Mouse (Mus musculus): ENCODE data around the gene Abhd17c. TPM values are rescaled to one million over a fixed set of nuclear protein-coding genes. Genes with fewer than 3 reads are reported as not detected.
"Not testable (repeated sequence)": the region's sequence is repeated elsewhere in the genome, so short reads cannot be mapped to it uniquely, and the experiment has no call there.

Gene Abhd17c
- total and polyA plus RNA-seq, 3 experiments: 35.3 to 44.0 (median 40.4) TPM

- in situ Hi-C loops (cut with MboI; ENCODE audit: low pct_ligation_motif_present, low pct_unique_long_range_greater_than_20kb, low sequenced_read_pairs): no loop called here
- no peak for DNase-seq (ENCODE audit: extremely low read depth)
- Histone ChIP-seq H3K79me2 (replicated peaks; ENCODE audit: control insufficient read depth, extremely low read depth, insufficient read depth, poor library complexity, severe bottlenecking) (peaks cover 29% of the 10 kb centered on the region), H3K9ac (ENCODE audit: insufficient read depth, low read depth) (no peak overlapping the region), H3K4me2 (ENCODE audit: insufficient read depth, low read depth, poor library complexity, severe bottlenecking) (no peak overlapping the region), H3K9me3 (replicated peaks; ENCODE audit: low read length) (no peaks in the 10 kb centered on the region), H3K27me3 (replicated peaks) (no peaks in the 10 kb centered on the region), H3K27ac (ENCODE audit: insufficient read depth, low read depth) (no peak overlapping the region), H3K36me3 (replicated peaks in 1 of 2; ENCODE audit: control insufficient read depth in 1 of 2, insufficient read depth in 1 of 2, low read length in 1 of 2) (peaks cover 0 to 52% of the 10 kb centered on the region in 2 experiments), H3K4me1 (ENCODE audit: control insufficient read depth in 1 of 2, insufficient read depth in 2 of 2) (peaks cover 0 to 57% of the 10 kb centered on the region in 2 experiments; a peak in 2 of 4 replicates), H3K4me3 (replicated peaks in 1 of 3; ENCODE audit: low read depth in 2 of 3, low read length in 2 of 3, poor library complexity in 1 of 3) (no peak overlapping the region)
- dilution Hi-C loops (cut with MboI; ENCODE audit: extremely low pct_ligation_motif_present, extremely low pct_unique_long_range_greater_than_20kb, low sequenced_read_pairs): no loop called here
- no peak for TF ChIP-seq ZC3H11A (IDR thresholded peaks at IDR 0.05; ENCODE audit: low read depth, low read length)
- TF ChIP-seq ZMIZ1 (IDR thresholded peaks at IDR 0.05; ENCODE audit: low read depth, low read length): no peak
- no peak for TF ChIP-seq MXI1 (IDR thresholded peaks at IDR 0.05; ENCODE audit: low read depth, low read length)
- TF ChIP-seq IRF4 (IDR thresholded peaks at IDR 0.05; ENCODE audit: low read depth, low read length): no peak
- TF ChIP-seq UBTF (IDR thresholded peaks at IDR 0.05; ENCODE audit: low read depth, low read length): no peak
- TF ChIP-seq BHLHE40 (IDR thresholded peaks at IDR 0.05; ENCODE audit: low read depth, low read length): no peak
- no peak for TF ChIP-seq NRF1 (IDR thresholded peaks at IDR 0.05; ENCODE audit: low read depth, low read length)
- no peak for TF ChIP-seq POLR2A (IDR thresholded peaks at IDR 0.05; ENCODE audit: low read depth, low read length)
- TF ChIP-seq NELFE (IDR thresholded peaks at IDR 0.05; ENCODE audit: low read depth, low read length): no peak
- no peak for TF ChIP-seq EP300 (IDR thresholded peaks at IDR 0.05; ENCODE audit: low read length)
- TF ChIP-seq KAT2A (IDR thresholded peaks at IDR 0.05; ENCODE audit: insufficient replicate concordance, low read length): no peak
- no peak for TF ChIP-seq ZNF384 (IDR thresholded peaks at IDR 0.05; ENCODE audit: low read depth, low read length)
- no peak for TF ChIP-seq MAZ (IDR thresholded peaks at IDR 0.05; ENCODE audit: low read depth, low read length)
- no peak for TF ChIP-seq ZKSCAN1 (IDR thresholded peaks at IDR 0.05; ENCODE audit: borderline replicate concordance, low read depth, low read length)
- no peak for TF ChIP-seq SIN3A (IDR thresholded peaks at IDR 0.05; ENCODE audit: low read length)
- TF ChIP-seq ETS1 (conservative IDR thresholded peaks at IDR 0.05; ENCODE audit: low read depth, low read length): no peak
- no peak for TF ChIP-seq TBP (conservative IDR thresholded peaks at IDR 0.05; ENCODE audit: low read depth, low read length)
- TF ChIP-seq MEF2A (IDR thresholded peaks at IDR 0.05; ENCODE audit: borderline replicate concordance, low read depth, low read length): no peak
Measured at GRCm38 (mm10) chr7:84128661-84129060, 23.0 kb downstream of the Abhd17c start.

DNA sequence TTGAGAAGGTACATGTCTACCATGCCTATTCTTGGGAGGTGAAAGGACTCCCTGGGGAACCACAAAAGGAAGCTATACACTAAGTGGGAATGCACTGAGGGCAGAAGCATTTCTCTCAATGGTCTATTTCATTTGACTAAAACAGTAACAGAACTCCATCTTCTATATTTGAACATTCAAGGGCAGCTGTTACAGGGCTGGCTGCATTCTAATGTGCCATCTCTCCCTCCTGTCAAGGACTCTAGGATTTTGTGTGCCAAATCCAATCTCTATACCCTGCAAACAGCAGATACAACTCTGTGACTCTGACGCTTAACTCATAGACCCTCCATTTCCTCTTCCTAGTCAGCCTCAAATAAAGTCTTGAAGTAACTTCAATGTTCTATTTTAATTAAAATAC is 26.0 kb downstream of the Abhd17c start:
- Histone ChIP-seq H3K36me3 (replicated peaks in 1 of 2; ENCODE audit: control insufficient read depth in 1 of 2, insufficient read depth in 1 of 2, low read length in 1 of 2) (peaks cover 0 to 51% of the 10 kb centered on the region in 2 experiments), H3K27ac (ENCODE audit: insufficient read depth, low read depth) (no peak overlapping the region), H3K27me3 (replicated peaks) (no peaks in the 10 kb centered on the region), H3K9me3 (replicated peaks; ENCODE audit: low read length) (no peaks in the 10 kb centered on the region), H3K4me2 (ENCODE audit: insufficient read depth, low read depth, poor library complexity, severe bottlenecking) (no peak overlapping the region), H3K79me2 (replicated peaks; ENCODE audit: control insufficient read depth, extremely low read depth, insufficient read depth, poor library complexity, severe bottlenecking) (peaks cover 40% of the 10 kb centered on the region), H3K4me1 (ENCODE audit: control insufficient read depth in 1 of 2, insufficient read depth in 2 of 2) (peaks cover 0 to 72% of the 10 kb centered on the region in 2 experiments; a peak in 3 of 4 replicates), H3K9ac (ENCODE audit: insufficient read depth, low read depth) (no peak overlapping the region), H3K4me3 (replicated peaks in 1 of 3; ENCODE audit: low read depth in 2 of 3, low read length in 2 of 3, poor library complexity in 1 of 3) (no peak overlapping the region)
- dilution Hi-C loops (cut with MboI; ENCODE audit: extremely low pct_ligation_motif_present, extremely low pct_unique_long_range_greater_than_20kb, low sequenced_read_pairs): no loop called here
- DNase-seq (ENCODE audit: extremely low read depth): no peak
- TF ChIP-seq ETS1 (conservative IDR thresholded peaks at IDR 0.05; ENCODE audit: low read depth, low read length): no peak
- TF ChIP-seq JUND (conservative IDR thresholded peaks at IDR 0.05; ENCODE audit: low read depth, low read length): no peak
- TF ChIP-seq ZC3H11A (IDR thresholded peaks at IDR 0.05; ENCODE audit: low read depth, low read length): no peak
- TF ChIP-seq ZNF384 (IDR thresholded peaks at IDR 0.05; ENCODE audit: low read depth, low read length): no peak
- TF ChIP-seq ZKSCAN1 (IDR thresholded peaks at IDR 0.05; ENCODE audit: borderline replicate concordance, low read depth, low read length): no peak
- no peak for TF ChIP-seq ELF1 (IDR thresholded peaks at IDR 0.05; ENCODE audit: low read depth, low read length)
- TF ChIP-seq MAX (IDR thresholded peaks at IDR 0.05; ENCODE audit: low read length): no peak
- TF ChIP-seq KAT2A (IDR thresholded peaks at IDR 0.05; ENCODE audit: insufficient replicate concordance, low read length): no peak
- TF ChIP-seq MAZ (IDR thresholded peaks at IDR 0.05; ENCODE audit: low read depth, low read length): no peak
- TF ChIP-seq TBP (conservative IDR thresholded peaks at IDR 0.05; ENCODE audit: low read depth, low read length): no peak
- in situ Hi-C loops (cut with MboI; ENCODE audit: low pct_ligation_motif_present, low pct_unique_long_range_greater_than_20kb, low sequenced_read_pairs): no loop called here

DNA sequence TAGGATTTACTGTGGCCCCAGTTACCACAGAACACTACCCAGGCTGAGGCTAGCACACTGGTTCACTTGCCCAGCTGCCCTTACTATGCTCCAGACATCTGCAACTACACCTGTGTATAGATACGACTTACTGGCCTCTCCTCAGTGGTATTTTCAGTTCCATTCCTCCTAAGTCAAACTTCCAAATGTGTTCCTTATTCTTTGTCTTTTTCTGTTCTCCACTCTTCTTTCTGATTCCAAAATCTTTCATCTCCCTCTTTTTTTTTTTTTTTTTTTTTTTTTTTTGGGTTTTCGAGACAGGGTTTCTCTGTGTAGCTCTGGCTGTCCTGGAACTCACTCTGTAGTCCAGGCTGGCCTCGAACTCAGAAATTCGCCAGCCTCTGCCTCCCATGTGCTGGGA is 28.0 kb downstream of the Abhd17c start:
- H3K9me3 ChIP-seq (replicated peaks; ENCODE audit: low read length); DNase-seq (ENCODE audit: extremely low read depth); H3K9ac ChIP-seq (ENCODE audit: insufficient read depth, low read depth); H3K4me3 ChIP-seq (replicated peaks in 1 of 3; ENCODE audit: low read depth in 2 of 3, low read length in 2 of 3, poor library complexity in 1 of 3); dilution Hi-C loops (cut with MboI; ENCODE audit: extremely low pct_ligation_motif_present, extremely low pct_unique_long_range_greater_than_20kb, low sequenced_read_pairs); H3K4me2 ChIP-seq (ENCODE audit: insufficient read depth, low read depth, poor library complexity, severe bottlenecking); H3K27me3 ChIP-seq (replicated peaks); in situ Hi-C loops (cut with MboI; ENCODE audit: low pct_ligation_motif_present, low pct_unique_long_range_greater_than_20kb, low sequenced_read_pairs); H3K27ac ChIP-seq (ENCODE audit: insufficient read depth, low read depth): not testable (repeated sequence)
- Histone ChIP-seq H3K36me3 (replicated peaks in 1 of 2; ENCODE audit: control insufficient read depth in 1 of 2, insufficient read depth in 1 of 2, low read length in 1 of 2) (peaks cover 0 to 43% of the 10 kb centered on the region in 2 experiments), H3K79me2 (replicated peaks; ENCODE audit: control insufficient read depth, extremely low read depth, insufficient read depth, poor library complexity, severe bottlenecking) (peaks cover 30% of the 10 kb centered on the region), H3K4me1 (ENCODE audit: control insufficient read depth in 1 of 2, insufficient read depth in 2 of 2) (peaks cover 4 to 79% of the 10 kb centered on the region in 2 experiments)
